Mouse (Mus musculus) cerebellum, postnatal 10 days (tissue): ENCODE results near the gene Carhsp1.

ENCODE experiments used
- DNase-seq, 2 experiments: peaks; one replicate each; pipeline ENCODE4 v3.0.0; 2021; ENCODE audit warnings: mixed read lengths in 2 of 2

The Carhsp1 gene

DNA sequence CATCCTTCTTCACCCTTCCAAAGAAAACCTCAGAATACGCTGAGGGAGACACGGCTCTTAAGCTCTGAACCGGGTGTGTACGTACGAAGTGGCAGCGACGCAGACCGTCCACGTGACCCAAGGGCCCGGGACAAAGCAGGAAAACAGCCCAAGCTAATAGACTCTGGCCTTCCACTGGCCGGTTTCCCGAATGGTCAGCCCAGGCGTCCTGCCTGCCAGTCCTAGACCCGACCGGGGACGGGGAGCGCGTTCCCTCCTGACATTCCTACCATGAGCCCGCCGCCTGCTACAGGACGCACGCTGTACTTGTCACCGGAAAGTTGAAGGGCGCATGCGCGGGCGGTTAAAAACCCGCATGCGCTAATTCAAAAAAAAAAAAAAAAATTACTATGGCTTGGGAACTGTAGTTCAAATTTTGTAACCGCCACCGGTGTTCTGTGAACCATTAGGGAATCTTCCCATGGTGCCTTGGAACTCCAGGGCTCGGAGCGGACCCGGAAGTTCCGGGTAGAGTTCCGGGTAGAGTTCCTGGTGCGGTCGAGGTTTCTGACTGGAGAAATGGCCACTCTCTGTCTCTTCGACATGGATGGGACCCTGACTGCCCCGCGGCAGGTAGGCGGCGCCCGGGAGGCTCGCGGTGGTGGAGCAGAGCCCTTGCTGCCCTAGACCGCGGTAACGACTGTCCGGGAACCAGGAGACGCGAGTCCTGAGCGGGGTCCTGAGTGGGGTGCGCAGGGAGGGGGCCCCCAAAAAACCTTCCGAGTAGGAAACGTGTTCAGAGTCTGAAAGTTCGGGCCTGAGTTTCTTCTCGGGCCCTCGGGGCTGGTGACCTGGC is 34.5 kb downstream of the Carhsp1 start, which contains the start of the genes Pmm2 and Tmem186:
Gene Pmm2, plus strand, starts transcription at position 458 of the 835 bp plus-strand sequence.
Gene Tmem186, minus strand, starts transcription at position 496 of the 835 bp plus-strand sequence.
- DNase-seq, result peak; percentile 88 to 91

DNA sequence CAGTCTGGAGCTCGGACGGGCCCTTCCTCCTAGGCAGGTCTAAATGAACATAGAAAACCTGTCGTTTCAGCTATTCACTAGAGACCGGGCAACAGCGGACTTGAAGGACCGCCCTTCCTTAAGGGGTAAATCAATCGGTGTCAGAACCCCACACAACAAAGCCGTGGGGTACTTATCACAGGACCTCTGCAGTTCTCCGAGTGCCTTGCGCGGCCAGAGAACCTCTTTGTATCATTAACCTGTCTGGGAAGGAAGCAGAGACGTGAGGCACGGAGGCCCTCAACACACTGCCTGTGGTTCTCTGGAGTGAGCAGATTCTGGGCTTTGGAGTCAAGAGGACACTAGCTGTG is 35.1 kb downstream of the Carhsp1 start:
- DNase-seq, result no peak

DNA sequence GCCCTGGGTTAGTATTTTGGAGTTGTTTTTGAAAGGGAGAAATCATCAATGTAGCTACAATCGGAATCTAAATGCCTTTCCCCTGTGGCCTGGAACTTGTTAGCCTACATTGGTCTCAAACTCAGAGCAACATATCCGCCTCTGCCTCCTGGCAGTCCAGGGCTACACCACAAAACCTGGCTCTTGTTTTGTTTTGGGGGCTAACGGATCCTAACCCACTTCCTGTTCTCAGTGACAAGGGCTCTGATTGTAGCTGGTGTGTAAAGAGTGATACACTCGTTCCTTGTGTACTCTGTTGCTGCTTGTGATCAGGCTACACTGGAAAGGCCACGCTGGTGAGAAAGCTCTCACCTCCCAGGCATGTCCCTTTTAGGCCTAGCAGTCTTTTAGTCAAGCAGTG is 40.5 kb downstream of the Carhsp1 start:
- no peak for DNase-seq

DNA sequence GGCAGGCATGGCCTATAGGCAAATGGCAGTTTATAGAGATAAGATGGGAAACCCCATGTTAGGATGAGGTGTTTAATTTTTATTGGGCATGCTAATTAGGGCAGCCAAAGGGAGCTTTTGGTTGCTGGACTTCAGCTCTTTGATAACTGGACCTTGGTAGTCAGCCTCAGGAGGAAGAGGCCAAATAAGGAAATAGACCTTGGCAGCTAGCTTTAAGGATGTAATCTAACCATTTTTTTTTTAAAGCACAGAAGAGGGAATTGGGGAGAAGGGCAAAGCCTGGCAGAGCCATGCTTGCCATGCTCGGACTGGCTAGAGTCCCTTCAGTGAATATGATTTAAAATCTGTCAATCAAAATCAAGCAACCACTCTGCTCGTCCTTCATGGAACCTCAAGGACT is 41.5 kb downstream of the Carhsp1 start:
- DNase-seq, result no peak

DNA sequence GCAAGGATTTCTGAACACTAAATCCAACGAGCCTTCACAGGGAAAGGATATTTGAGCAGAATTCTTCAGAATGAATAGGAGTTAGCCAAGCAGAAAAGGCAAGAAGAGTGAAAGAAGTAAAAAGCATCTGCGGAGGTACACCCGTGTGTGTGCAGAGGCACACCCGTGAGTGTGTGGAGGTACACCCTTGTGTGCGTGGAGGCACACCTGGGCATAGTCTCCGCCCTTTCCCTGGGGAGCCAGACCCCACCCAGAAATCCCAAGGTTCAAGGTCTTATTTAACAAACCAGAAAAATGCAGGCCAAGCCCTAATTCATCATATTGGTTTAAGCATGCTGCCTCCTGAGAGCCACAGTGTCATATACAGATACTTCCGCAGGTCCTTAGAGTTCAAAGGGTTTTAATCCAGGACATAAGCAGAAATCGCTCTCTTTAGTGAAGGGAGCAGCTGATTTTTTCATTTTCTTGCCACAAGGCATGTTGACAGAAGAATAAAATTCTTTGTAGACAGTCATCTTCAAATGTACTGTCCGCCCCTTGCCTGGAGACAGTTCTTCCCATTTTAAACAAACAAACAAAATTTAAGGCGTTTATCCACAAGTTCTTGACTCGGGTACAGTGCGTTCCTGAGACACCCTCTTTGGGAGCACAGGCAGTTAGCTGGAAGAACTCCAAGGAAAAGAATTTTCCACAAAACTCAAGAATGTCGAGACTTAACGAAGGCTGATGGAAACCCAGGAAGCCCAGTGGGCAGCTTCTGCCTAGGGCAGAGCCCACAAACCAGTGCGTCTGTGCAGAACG is 51.4 kb downstream of the Carhsp1 start:
- no peak for DNase-seq

DNA sequence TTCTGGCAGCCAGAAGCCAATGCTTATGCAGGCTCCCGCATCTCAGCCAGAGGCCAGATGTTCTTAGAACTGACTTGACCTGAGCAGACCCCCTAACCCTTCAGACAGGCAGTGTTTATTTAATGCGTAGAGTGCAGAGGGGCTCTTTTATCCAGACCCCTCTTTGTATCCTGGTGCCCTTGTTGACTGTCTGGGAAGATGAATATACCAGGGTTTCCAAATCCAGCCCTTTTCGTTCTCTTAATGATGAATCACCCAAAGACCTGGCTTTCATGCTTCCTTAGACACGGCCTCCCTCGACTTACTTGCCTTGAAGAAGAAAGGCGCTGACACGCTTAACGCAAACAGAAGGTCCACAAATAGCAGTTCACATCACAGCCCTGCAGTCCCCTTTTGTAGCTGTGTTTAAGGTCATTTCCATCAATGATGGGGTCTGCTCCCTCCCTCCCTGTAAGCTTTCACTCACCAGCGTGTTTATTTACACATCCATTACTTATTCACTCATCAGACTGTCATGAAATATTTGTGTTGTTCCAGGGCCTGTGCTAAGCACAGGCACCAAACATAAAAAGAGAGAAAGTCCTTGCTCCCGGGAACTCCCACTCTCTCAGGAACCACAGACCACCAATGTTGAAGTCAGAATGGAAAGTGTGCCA is 52.2 kb downstream of the Carhsp1 start:
- no peak for DNase-seq

DNA sequence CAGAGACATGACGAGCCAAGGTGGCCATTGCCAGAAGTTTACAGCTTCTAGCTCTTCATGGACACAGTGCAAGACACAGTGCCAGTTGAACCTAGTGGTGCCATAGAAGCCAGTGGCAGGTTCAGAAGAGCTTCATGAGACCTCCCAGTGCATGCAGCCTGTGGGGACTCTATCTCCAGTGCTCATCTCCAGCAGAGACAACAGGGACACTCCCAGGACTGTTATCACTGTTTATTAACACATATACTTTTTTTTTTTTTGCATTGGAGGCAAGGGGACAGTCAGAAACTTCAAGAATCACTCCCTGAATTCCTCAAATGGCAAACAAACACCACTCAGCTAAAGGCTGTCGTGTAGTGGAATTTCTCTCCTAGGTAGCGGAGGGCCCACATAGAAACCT is 58.5 kb downstream of the Carhsp1 start:
- no peak for DNase-seq

DNA sequence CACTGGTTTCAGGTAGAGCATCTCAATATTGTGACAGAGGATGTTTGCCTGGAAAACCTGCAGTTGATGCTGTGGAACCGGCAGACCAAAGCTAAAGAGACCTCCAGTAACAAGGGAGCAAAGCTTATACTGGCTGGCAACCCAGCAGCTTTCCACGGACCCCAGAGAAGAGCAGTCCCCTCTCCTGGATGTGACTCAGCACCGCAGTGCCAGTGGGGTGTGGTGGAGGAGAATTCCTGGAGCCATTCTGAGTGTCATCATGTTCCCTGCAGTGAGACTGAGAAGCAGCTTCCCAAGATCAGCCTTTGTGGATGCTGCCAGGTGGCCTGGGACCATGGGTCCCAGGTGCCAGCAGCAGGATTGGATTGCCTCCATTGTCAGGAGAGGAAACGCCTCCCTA is 58.9 kb downstream of the Carhsp1 start:
- peak; percentile 30 to 49 for DNase-seq

DNA sequence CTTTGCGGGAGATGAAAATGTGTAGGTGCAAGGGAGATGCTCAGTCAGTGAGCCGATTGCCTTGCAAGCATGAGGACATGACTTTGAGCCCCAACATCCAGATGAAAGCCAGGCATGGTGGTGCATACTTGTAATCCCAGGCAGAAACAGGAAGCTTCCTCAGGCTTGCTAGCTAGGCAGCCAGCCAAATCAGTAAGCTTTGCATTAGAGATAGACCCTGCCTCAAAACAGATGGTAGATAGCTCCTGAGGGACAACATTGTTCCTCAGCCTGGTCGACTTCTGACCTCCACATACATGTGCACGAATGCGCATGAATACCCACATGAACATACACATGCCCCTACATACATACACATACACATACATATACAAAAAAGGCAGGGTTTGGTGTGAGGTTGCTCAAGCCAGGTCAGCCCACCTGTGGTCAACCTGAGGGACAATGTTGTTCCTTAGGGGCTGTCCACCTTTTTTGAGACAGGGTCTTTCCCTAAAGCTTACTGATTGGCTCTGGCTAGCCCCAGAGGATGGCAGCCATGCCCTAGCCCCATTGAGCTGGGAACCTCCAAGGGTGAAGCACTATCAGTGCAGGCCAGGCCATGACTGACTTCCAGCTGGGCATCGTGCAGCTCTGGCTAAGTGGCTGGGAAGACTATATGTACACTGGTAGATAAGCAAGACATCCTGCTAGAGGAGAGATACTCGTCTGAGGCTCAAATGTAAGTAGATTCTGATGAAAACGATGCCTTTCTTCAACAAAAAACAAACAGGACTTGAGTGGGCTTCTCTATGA is 59.5 kb downstream of the Carhsp1 start:
- DNase-seq, result no peak

DNA sequence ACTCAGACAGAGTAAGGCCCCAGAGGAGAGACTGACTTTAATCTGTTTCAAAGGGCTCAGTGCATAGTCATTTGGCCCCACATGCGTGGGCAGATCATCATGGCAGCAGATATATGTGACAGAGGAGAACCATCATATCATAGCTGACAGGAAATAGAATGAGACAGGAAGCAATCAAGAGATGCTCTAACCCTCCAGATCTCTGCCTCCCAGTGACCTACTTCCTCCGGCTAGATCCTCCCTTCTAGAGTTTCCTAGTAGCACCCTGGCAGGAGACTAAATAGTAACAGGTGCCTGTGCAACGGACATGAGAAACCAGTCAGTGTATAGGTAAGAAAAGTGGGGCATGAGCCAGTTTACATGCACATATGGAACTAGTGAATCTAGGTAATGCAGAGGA is 61.6 kb downstream of the Carhsp1 start:
- DNase-seq, result no peak
